Mouse (Mus musculus) layer of hippocampus, adult 9-11 months (tissue): ENCODE results near the gene Dbr1.
"Not testable (repeated sequence)": the region's sequence is repeated elsewhere in the genome, so short reads cannot be mapped to it uniquely, and the experiment has no call there.

Source experiments
- DNase-seq: peaks from one replicate; pipeline ENCODE4 v3.0.0; 2022

The Dbr1 gene

DNA sequence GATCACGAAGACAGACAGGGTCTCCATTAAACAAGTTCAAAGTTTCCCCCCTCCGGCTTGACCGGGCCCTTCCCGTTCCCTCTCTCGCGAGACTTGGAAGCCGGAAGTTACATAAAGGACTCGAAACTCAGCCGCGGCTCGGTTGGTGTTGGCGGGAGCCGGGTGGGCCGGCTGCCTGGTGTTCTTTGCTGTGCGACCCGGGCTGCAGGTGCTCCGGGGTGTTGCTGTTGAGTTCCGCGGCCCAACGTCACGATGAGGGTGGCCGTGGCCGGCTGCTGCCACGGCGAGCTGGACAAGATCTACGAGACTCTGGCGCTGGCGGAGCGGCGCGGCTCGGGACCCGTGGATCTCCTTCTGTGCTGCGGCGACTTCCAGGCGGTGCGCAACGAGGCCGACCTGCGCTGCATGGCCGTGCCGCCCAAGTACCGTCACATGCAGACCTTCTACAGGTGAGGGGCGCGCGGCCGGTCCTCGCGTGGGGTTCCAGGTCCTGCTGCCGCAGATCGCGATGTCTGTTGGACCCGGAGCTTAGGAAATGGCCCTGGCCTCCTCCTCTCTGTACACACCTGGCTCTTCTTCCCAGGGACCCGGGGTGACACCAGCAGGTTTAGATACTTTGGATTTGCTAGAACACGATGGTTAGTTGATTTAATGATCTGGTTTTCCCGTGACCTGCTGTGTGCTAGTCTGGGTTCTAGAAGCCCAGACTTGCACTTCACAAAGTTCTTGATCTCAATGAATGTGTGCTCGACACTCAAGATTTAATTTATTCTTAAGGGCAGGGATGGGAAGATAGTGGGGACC lies at the start of gene Dbr1:
Gene Dbr1, plus strand, starts transcription at position 123 of the 804 bp plus-strand sequence.
- DNase-seq, result peak; percentile 94

DNA sequence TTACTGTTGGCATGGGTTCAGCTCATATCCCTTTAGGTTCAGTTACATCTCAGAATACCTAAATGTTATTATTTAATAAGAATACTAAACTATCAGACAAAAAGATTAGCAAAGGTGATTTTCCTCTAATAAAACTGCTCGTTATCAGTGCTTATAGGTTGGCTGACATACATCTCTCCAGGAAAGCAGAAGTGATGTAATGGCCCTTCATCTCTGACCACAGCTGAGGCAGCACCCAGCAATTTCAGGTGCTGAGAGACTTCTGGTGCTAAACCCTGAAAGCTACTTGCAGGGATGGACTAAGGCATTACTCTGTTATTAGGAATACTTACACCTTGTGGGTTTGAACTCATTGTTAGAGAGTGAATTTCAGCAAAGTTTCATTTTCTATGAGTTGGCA lies 43.7 kb upstream of the Dbr1 start:
- no peak for DNase-seq

DNA sequence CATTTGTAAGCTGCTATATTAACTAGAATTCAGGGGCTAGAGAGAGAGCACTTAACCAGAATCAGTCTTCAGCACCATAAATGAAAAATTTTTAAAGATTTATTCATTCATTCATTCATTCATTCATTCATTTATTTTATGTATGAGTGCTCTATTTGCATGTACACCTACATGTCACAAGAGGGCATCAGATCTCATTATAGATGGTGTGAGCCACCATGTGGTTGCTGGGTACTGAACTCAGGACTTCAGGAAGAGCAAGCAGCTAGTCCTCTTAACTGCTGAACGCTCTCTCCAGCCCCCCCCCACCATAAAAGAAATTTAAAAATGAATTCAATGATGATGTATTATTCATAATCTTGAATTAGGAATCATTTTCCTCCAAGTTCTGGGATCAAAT lies 29.3 kb upstream of the Dbr1 start:
- DNase-seq, result no peak

DNA sequence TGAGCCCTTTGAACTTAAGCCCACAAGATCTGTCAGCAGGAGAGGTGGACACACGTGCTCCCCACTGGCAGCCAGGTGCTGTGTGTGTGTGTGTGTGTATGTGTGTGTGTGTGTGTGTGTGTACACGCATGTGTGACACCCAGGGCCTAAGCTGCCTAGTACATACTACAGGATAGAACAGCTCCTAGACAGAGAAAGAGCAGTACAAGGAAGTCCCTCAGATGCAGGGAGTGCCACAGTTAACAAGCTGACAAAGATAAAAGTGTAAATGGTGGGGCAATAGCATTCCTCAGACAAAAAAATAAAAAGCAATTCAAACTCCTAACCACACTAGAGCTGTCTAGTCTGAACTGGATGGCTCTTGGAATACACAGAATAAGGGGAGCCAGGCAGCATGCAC lies 23.5 kb upstream of the Dbr1 start:
- no peak for DNase-seq

DNA sequence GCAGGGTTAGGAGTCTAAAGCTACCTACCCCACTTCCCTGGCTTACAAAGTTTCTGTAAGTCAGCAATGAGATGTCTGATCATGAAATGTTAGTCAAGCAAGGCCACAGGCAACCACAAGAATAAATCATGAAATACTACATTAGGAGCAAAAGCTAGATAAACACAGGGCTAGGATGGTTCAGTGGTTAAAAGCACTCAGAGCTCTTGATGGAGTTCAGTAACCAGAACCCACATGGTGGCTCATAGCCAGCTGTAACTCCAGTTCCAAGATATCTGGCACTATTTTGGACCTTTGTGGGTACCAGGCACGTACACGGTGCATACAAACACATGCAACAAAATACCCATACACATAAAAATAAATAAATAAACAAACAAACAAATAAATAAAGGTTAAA lies 22.6 kb upstream of the Dbr1 start:
- no peak for DNase-seq

DNA sequence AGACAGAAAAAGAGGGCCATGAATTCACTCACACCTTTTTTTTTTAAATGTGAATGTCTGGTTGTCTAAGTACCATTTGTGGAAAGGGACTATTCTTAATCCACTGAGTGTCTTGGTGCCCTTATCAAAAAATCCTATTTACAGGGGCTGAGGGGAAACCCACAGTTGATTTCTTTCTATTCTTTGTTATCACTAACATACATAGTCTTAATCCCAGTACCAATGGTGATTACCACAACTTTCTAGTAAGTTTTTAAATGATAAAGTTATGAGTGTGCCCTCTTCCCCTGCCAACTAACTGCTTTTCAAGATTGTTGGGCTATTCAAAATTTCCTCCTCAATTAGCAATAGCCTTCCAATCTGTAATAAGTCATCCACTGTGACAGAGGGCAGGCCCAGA lies 21.5 kb upstream of the Dbr1 start:
- DNase-seq, result no peak

DNA sequence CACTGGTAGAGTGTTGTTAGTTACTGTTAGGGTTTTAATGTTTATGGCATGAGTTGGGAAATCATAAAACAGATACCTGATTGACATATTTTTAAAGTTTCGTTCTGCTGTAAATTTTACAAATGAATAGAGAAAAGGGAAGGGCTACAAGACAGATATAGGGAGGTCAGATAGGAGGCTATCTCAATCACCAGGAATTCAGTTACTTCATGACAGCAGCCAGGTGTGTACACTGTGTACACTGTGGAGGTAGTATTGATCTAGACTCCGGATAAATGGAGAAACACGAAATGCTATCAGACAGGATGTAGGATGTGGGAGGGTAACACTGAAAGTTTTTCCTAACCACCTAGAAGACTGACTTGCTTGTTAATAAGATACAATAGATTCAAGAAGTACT lies 20.3 kb upstream of the Dbr1 start:
- DNase-seq, result no peak

DNA sequence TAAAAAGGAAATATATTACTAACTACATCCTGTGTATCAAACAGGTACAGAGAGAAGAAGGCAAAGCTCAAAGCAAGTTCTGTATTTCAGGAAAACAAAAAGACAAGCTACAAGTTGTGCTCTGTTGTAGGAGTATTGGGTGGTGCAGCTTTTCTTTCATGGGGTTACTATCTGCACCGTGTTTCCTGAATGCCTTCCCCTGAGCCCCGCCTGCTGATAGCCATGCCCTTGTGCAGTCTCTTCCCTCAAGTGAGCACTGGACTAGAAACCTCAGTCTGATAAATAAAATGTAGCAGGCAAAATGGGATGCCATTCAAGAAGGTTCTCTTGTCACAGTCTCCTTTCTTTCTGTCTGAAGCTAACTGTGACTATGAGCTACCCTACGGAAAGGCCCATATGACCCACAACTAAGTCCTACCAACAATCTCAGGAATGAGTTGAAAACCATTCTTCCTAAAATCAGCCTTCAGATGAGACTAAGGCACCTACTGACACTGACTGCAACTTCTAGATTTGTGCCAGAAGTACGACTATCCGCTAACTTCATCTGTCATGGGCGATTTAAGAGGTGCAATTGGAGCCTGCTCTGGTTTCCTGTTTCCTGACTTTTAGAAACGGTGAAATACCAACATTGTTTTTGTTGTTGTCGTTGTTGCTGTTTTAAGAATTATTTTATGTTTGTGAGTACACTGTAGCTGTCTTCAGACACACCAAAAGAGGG lies 17.9 kb upstream of the Dbr1 start:
- DNase-seq, result no peak

DNA sequence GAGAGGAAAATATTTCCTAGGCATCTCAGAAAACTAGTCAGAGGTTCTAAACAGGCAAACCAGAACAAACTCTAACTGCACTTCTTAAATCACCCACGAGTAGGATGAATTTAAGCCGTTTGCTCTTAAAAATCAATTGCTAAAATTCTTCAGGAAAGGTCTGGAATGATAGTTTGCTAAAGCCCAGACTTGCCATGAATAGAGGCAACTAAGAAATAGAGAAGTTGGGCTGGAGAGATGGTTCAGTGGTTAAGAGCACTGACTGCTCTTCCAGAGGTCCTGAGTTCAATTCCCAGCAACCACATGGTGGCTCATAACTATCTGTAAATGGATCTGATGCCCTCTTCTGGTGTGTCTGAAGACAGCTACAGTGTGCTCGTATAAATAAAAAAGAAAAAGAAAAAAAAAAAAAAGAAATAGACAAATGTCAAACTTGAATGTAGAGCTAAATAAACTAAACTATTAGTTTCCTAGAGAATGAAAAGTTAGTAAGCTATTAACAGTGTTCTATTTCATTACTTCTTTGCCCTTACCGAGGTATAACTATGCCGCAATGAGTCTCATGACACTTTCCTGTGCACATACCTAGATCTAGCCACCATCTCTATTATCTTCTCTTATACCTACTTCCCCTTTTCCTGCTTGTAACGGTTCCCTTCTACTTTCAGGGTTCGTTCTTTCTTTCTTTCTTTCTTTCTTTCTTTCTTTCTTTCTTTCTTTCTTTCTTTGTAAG lies 16.6 kb upstream of the Dbr1 start:
- DNase-seq, result no peak

DNA sequence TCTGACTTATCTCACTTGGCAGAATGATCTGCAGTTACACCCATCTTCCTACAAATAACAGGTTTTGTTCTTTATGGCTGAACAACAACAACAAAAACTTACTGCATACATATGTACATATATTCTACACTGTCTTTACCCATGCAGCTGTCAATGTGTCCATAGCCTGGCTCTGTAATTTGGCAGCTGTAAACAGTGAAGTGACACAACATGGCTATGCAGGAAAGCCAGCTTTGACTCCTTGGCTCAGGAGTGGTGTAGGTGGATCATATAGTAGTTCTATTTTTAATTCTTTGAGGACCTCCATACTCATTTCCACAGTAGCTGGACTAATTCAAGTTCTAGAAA lies 16.1 kb upstream of the Dbr1 start:
- DNase-seq, result no peak

DNA sequence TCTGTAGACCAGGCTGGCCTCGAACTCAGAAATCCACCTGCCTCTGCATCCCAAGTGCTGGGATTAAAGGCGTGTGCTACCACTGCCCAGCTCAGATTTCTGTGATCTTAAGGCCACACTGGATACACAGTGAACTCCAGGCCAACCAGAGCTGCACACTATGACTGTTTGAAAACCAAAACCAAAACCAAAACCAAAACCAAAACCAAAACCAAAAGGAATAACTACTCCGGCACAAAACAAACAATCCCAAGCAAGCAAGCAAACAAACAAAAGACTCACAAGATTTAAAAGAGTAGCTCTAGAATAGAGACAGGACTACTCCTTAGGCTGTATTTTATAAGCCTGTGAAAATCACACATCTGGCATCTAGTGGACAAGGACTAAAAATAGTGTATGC lies 15.2 kb upstream of the Dbr1 start:
- DNase-seq, result no peak

DNA sequence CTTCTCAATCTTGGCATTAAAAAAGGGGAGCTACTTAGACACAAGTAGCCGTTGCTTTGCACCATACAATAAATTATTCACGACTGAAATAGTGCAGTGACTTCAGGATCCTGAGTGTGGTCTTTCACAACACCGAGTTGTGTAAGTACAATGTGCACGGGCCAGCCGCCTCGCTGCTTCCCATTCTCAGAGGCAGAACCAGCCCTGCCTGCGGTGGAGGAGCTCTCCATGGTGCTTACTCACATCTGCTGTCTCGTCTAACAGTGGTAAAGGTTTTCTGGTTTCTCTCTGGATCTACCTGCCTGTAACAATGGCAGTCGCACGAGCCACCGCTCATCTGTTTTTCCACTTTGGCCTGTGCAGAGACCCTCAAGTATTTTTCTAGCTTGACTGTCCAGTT lies 11.9 kb upstream of the Dbr1 start:
- DNase-seq, result peak; percentile 32

DNA sequence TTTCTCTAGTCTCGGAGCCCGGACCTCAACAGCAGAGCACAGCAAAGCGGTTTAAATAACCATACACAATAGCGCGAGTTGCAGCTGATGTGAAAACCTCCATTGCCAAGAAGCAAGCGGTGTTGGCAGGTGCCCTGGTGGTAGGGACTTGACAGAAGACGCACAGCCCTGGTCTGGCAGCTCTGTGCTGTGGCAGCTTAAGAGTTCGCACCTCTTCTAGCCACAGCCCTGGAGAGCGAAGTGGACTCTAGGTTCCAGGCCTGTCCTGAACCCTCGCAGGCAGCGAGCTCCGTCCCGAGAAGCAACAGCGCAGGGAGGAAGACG lies 7.6 kb upstream of the Dbr1 start:
- DNase-seq, result no peak

DNA sequence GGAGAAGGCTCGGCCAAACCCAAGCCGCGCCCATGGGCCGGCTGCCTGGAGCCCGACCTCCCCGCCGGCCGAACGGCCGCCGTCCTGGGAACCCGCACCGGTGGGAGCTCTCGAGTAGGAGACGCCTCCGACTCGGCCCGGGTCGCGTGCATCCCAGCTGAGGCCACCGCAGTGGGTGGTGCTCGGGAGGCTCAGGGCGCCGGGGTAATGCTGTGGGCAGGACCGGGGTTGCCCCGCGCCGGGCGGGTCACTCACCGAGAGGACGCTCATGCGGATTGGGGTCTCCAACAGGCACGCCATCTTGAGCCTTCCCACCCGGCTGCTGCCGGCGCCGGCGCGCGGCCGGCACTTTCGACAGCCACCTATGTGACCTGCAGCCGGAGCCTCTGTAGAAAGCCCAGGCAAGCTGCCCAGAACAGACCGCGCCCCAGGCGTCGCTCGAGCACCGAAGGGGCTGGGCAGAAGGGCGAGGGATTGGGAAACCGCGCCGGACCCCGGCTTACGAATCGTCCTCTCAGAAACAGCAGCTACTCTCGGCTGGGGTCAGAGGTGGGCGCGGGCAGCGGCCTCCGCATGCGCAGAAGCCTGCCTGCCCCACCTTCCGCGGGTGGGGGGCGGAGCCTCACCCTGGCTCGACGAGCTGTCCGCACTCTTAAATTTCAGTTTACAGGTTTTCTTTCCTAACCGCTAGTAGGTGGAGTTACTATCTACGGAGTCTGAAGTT lies 7.1 kb upstream of the Dbr1 start, which contains the start of gene Armc8:
Gene Armc8, minus strand, starts transcription at position 553 of the 724 bp plus-strand sequence.
- peak; percentile 91 for DNase-seq

DNA sequence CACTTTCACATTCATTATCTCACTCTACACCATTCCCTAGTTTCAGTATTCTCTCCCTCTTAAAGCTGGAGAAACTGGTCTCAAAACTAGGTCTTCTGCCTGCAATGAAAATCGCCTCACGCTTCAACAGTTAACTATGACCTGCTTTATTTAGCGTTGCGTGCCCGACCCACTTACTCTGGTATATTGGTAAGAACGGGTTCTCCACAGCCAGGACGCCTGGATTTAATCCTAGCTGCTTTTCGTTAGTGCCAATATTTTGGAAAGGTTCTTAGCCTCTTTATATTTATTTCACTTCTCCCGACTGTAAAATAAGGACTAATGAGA lies 6.6 kb upstream of the Dbr1 start:
- peak; percentile 16 for DNase-seq

DNA sequence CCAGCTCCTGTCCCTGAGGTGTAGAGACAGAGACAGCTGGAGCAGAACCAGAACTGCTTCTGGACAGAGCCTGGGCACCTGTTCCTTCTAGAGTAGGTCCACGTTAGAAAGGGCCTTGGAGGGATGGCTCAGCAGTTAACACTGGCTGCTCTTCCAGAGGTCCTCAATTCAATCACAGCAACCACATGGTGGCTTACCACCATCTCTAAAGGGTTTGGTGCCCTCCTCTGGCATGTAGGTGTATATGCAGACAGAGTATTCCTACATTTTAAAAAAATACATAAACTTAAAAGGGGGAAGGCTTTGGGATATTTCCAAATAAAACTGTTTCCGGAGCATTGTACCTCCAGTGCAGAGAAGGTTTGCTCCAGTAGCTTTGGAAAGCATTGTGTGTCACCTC lies 5.1 kb downstream of the Dbr1 start:
- DNase-seq, result no peak

DNA sequence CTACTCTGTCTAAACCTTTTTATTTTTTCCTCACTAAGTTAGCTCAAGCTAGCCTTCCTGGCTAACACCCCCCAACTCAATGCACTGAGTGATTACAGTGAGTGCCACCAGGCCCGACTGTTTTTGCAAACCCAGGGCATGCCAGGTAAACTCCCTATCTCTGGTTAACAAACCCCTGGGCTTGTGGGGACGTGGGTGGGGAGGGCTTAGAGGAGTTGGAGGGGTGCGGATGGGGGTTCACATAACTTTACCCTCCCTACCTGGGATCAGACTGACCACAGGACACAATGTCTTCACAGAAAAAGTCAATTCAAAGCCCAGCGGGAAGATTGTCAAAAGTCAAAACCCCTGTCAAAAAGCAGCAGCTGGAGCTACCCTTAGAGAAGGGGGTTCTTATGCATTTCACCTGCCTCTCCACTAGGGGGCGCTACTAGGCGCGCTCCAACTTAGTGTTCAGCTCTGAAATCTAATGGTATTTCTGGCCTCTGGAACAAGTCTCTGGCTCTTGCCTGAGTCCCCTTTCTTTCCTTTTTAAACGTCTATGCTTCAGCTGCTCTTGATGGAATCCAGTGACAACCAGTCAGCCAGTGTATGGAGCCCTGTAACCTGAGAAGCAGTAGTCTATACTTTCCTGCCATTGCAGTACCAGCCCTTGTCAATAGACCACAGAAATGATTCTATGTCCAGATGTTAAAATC lies 12.1 kb downstream of the Dbr1 start:
- DNase-seq, result no peak

DNA sequence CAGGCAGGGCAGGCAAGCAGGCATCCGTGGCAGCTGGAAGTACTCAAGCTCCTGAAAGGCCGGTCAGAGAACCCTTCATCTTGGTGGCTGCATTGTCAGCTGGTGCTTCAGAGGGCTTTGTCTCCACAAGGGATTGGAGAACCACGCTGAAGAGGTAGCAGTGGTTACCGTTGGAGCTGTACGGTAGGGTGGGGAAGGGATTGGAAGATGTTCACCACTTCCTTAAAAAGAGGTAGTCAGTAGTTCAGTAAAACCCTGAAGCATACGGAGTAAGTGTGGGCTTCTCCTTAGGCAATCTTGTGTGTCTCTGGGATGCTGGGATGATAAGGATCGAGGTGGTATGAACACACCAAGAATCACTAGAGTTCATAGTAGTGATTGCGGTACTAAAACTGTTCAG lies 15.5 kb downstream of the Dbr1 start:
- no peak for DNase-seq

DNA sequence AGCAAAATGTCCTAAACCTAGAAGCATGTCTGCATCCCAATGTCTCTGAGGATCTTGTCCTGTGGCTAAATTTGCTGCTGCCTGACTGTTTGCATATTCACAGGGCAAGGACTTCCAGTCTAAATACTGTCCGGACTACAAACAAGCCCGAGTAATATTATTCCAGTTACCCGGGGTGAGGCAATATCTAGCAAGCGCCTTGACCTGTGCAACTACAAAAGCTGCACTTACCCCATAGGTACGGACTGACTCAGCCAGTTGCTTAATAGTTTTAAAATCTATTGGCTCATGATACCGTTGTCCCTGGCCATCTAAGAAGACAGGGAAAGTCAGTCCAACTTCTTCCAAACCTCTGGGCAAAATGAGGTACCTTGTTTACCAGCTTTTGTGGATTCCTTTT lies 23.5 kb downstream of the Dbr1 start:
- not testable (repeated sequence) for DNase-seq

DNA sequence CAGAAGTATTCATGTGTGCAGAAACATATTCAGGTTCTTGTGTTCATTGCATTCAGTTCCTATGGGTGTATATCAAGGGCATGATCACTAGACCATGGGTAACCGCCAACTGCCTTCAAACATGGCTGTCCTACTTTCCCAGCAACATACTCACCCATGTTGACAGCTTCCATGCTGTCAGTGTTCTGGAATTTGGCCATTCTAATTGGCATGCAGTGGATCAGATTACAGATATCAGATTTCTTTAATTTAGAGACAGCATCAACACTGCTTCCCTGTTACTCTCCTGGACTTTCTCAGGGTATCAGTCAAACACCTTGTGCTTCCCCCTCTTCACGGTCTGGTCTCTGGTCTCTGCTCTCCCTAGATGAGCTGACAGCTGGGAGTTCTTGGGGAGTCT lies 28.0 kb downstream of the Dbr1 start:
- DNase-seq, result no peak

DNA sequence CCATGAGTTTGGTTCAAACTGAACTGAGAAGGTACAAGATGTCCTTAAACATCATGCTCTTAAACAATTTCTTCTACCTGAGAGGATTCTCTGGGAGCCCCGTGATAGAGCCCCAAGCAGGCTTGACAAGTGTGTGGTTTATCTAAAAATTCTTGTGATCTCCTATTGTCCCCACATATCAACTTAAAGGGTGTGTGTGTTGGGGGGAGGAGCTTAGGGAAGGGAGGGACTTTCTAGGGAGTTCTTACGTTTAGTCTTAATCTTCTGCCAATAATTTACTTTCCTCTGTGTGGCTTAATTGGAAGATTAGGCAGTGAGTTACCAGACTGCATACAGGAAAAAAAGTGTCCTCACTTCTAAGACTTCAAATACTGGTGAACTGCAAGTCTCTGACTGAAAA lies 36.6 kb downstream of the Dbr1 start, which contains the start of gene A4gnt:
Gene A4gnt, plus strand, starts transcription at position 301 of the 400 bp plus-strand sequence.
- no peak for DNase-seq

DNA sequence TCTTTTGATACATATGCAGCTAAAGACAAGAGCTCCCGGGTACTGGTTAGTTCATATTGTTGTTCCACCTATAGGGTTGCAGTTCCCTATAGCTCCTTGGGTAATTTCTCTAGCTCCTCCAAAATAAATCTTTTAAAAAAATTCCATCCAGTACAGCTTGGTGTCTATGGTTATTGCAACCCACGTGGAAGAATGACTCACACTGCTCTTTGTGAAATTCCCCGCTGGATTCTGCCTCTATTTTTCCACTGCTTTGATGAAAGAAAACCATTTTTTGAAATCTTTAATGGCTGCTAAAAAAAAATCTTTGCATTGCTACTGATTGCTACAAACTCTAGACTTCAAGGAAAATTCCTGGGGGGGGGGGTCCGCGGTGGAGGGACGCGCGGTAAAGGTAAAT lies 44.1 kb downstream of the Dbr1 start:
- no peak for DNase-seq

DNA sequence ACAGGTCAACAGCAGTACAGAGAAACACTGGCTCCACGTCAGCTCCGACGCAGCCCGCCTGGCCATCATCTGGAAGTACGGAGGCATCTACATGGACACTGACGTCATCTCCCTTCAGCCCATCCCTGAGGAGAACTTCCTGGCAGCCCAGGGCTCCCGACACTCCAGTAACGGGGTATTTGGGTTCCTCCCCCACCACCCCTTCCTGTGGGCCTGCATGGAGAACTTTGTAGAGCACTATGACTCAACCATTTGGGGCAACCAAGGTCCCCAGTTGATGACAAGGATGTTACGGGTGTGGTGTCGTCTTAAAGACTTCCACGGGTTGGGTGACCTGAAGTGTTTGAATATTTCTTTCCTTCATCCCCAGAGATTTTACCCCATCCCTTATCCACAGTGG lies 44.6 kb downstream of the Dbr1 start:
- no peak for DNase-seq
